Comparison of ENCODE assay signal across 9 mouse cellular contexts in the genomic region with DNA sequence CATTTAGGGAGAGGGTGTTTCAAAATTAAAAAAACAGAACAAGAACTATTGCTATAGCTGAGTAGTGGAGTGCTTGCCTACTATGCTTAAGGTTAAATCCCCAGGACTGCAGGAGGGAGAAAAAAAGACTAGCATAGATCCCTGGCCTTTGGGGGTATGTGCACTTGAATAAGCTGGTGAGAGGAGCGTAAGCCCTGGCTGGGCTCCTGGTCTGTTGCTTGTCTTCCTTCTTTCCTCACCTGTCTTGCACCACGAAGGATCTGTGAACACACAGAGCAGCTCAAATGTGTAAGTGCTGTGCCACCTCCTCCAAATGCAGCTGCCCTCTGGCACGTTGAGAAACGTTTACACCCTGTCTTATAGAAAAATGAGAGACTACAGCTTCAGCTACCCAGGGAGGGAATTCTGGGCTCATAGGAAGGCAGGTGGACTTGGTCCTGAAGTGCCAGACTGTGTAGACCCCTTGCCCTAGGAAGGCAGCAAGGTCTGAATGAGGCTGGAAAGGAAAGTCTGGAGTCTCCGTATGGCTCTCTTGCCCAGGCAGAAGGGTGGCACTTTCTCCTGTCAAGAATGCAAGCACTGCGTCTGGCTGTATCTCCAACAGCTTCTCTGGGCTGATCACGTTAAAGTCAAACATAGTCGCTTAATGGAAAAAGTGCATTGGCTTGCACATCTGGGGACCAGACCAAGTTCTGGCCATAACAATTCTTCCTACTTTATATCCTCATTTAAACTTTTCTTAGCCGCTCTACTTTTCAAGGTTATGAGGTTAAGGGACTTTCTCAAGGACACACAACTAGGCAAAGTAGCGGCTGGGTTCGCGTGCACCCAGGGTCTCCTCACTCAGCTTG. TPM values are rescaled to one million over a fixed set of nuclear protein-coding genes. Genes with fewer than 3 reads are reported as not detected.
DNase-seq lines count a peak whose midpoint lies in the region; ATAC-seq and TF ChIP-seq lines count a peak whose summit lies in the region.
"Had no signal": no experiment of that assay in that cellular context is flagged by ENCODE, and none has a peak within 500 bp of the region (broad histone marks: within the 10 kb centered on the region; RNA-seq: fewer than 3 reads in every experiment).

No protein-coding gene starts in this region.

- no peak for DNase-seq in liver, adult 2 months (ENCODE audit: extremely low read depth, low read depth, low spot score)
- DNase-seq in liver: no peak
- no peak for DNase-seq in frontal cortex, postnatal 10 days (ENCODE audit: low spot score in 2 of 2)
- DNase-seq in adrenal gland, postnatal 4 days (ENCODE audit: low spot score in 2 of 2): no peak

- peak overlapping the region; percentile 56 for H3K27ac ChIP-seq in liver, adult 2 months (replicated peaks; ENCODE audit: insufficient read depth, low read depth, low read length)
- peak overlapping the region; percentile 62 for H3K27ac ChIP-seq in bone marrow macrophage, adult 2 months (ENCODE audit: insufficient read depth, low read depth, low read length)
- H3K27ac ChIP-seq in forebrain, embryonic 13.5 days: no peak overlapping the region
- no peak overlapping the region for H3K27ac ChIP-seq in kidney, embryonic 16.5 days (ENCODE audit: low read length)
- H3K27ac ChIP-seq in neural tube, embryonic 12.5 days: no peak overlapping the region

- no peaks in the 10 kb centered on the region for H3K9me3 ChIP-seq in forebrain, embryonic 13.5 days (replicated peaks)
- no peaks in the 10 kb centered on the region for H3K9me3 ChIP-seq in kidney, embryonic 16.5 days (ENCODE audit: low read length)
- no peaks in the 10 kb centered on the region for H3K9me3 ChIP-seq in neural tube, embryonic 12.5 days

- peak overlapping the region; percentile 94 for H3K4me3 ChIP-seq in liver, adult 2 months (ENCODE audit: insufficient read depth, low read depth, low read length)
- H3K4me3 ChIP-seq in bone marrow macrophage, adult 2 months (ENCODE audit: insufficient read depth, low read length): peak overlapping the region; percentile 69
- peak overlapping the region; percentile 93 for H3K4me3 ChIP-seq in forebrain, embryonic 13.5 days
- peak overlapping the region; percentile 94 for H3K4me3 ChIP-seq in kidney, embryonic 16.5 days (ENCODE audit: low read length)
- H3K4me3 ChIP-seq in neural tube, embryonic 12.5 days: peak overlapping the region; percentile 99

- no peak for TF ChIP-seq CTCF in liver, adult 2 months (IDR thresholded peaks at IDR 0.05; ENCODE audit: low read depth, low read length)
- no peak for TF ChIP-seq CTCF in bone marrow macrophage, adult 2 months (IDR thresholded peaks at IDR 0.05; ENCODE audit: low read depth, low read length)

- ATAC-seq in forebrain, embryonic 13.5 days: peak; percentile 31
- ATAC-seq in kidney, embryonic 16.5 days (ENCODE audit: low FRiP score, low TSS enrichment): 0 out of 2 replicates have a peak, but pooled peaks have one; percentile 6
- peak; percentile 12; the same call in 1 of the 2 replicates for ATAC-seq in neural tube, embryonic 12.5 days (ENCODE audit: low FRiP score, low read depth)

- no peaks in the 10 kb centered on the region for H3K36me3 ChIP-seq in liver, adult 2 months (ENCODE audit: control insufficient read depth, insufficient read depth, low read length)
- no peaks in the 10 kb centered on the region for H3K36me3 ChIP-seq in forebrain, embryonic 13.5 days (ENCODE audit: poor library complexity, severe bottlenecking)
- H3K36me3 ChIP-seq in kidney, embryonic 16.5 days (ENCODE audit: insufficient read depth, low read length): no peaks in the 10 kb centered on the region
- no peaks in the 10 kb centered on the region for H3K36me3 ChIP-seq in neural tube, embryonic 12.5 days

- H3K27me3 ChIP-seq in liver, adult 2 months (ENCODE audit: control insufficient read depth, insufficient read depth, low read length): no peaks in the 10 kb centered on the region
- H3K27me3 ChIP-seq in forebrain, embryonic 13.5 days: no peaks in the 10 kb centered on the region
- H3K27me3 ChIP-seq in kidney, embryonic 16.5 days (ENCODE audit: insufficient read depth, low read length): no peaks in the 10 kb centered on the region
- no peaks in the 10 kb centered on the region for H3K27me3 ChIP-seq in neural tube, embryonic 12.5 days (replicated peaks)

- 11% methylated on average over 12 of the region's 12 CpGs for WGBS in liver, adult 2 months
- WGBS in forebrain, embryonic 13.5 days: 21% methylated on average over 12 of the region's 12 CpGs
- WGBS in kidney, embryonic 16.5 days: 17% methylated on average over 12 of the region's 12 CpGs
- WGBS in neural tube, embryonic 12.5 days: 19% methylated on average over 12 of the region's 12 CpGs

- H3K9ac ChIP-seq in liver, adult 2 months (ENCODE audit: low read depth, low read length): peak overlapping the region; percentile 53
- H3K9ac ChIP-seq in forebrain, embryonic 13.5 days: peak overlapping the region; percentile 96; the same call in 1 of the 2 replicates
- peak overlapping the region; percentile 56 for H3K9ac ChIP-seq in kidney, embryonic 16.5 days (replicated peaks; ENCODE audit: low read length)
- H3K9ac ChIP-seq in neural tube, embryonic 12.5 days: peak overlapping the region; percentile 98; the same call in 1 of the 2 replicates

- H3K4me2 ChIP-seq in forebrain, embryonic 13.5 days: peak overlapping the region; percentile 84
- H3K4me2 ChIP-seq in kidney, embryonic 16.5 days (replicated peaks; ENCODE audit: low read depth, low read length): peak overlapping the region; percentile 65
- H3K4me2 ChIP-seq in neural tube, embryonic 12.5 days (replicated peaks): peak overlapping the region; percentile 70

- peaks cover 26% of the 10 kb centered on the region for H3K4me1 ChIP-seq in liver, adult 2 months (ENCODE audit: control insufficient read depth, insufficient read depth, low read length)
- H3K4me1 ChIP-seq in bone marrow macrophage, adult 2 months (ENCODE audit: control insufficient read depth, insufficient read depth, low read length): peaks cover 17% of the 10 kb centered on the region
- H3K4me1 ChIP-seq in forebrain, embryonic 13.5 days: peaks cover 25% of the 10 kb centered on the region
- H3K4me1 ChIP-seq in kidney, embryonic 16.5 days (ENCODE audit: insufficient read depth, low read length): peaks cover 16% of the 10 kb centered on the region
- H3K4me1 ChIP-seq in neural tube, embryonic 12.5 days: peaks cover 6% of the 10 kb centered on the region

- peaks cover 8% of the 10 kb centered on the region for H3K79me2 ChIP-seq in liver, adult 2 months (ENCODE audit: control insufficient read depth, insufficient read depth, low read length)

- no peak for TF ChIP-seq POLR2A in liver, adult 2 months (IDR thresholded peaks at IDR 0.05; ENCODE audit: extremely low read depth, insufficient read depth, low read length)
- TF ChIP-seq POLR2A in bone marrow macrophage, adult 2 months (IDR thresholded peaks at IDR 0.05; ENCODE audit: borderline replicate concordance, low read depth, low read length): no peak

RNA-seq across cellular contexts. Expression of gene Rabep1, which starts 0.7 kb away (rescaled TPM):
- 27.9 and 29.1 TPM in 2 replicates for total RNA-seq in liver, adult 2 months (2014; rRNA removed)
- 3.3 and 3.5 TPM in 2 replicates for polyA plus RNA-seq in liver, adult 2 months (2012; rRNA removed)
- 49.2 and 51.8 TPM in 2 replicates for polyA plus RNA-seq in bone marrow macrophage, adult 2 months (2012; ENCODE audit: insufficient read depth, insufficient read length, missing spikeins)
- polyA plus RNA-seq in forebrain, embryonic 13.5 days (2015; fragmentation: Nextera tagmentation; extraction: Ambion mirVana): 66.6 and 69.6 TPM in 2 replicates
- polyA plus RNA-seq in kidney, embryonic 16.5 days (2015; fragmentation: Nextera tagmentation; extraction: Ambion mirVana): 29.5 and 31.6 TPM in 2 replicates
- 58.7 and 62.1 TPM in 2 replicates for polyA plus RNA-seq in neural tube, embryonic 12.5 days (2016; fragmentation: Nextera tagmentation; extraction: Ambion mirVana)
- total RNA-seq in adrenal gland, postnatal 4 days (2021): 10 to 100 TPM; 95.2 to 96.0 TPM

RNA-seq across cellular contexts. Expression of gene Scimp, which starts 31.5 kb away (rescaled TPM):
- 1.7 and 1.9 TPM in 2 replicates for total RNA-seq in liver, adult 2 months (2014; rRNA removed)
- 0.93 and 2.0 TPM in 2 replicates for polyA plus RNA-seq in liver, adult 2 months (2012; rRNA removed)
- 1.1 TPM in 1 of 2 replicates, not detected in the other for polyA plus RNA-seq in bone marrow macrophage, adult 2 months (2012; ENCODE audit: insufficient read depth, insufficient read length, missing spikeins)
- polyA plus RNA-seq in forebrain, embryonic 13.5 days (2015; fragmentation: Nextera tagmentation; extraction: Ambion mirVana): not detected in 2 replicates
- polyA plus RNA-seq in kidney, embryonic 16.5 days (2015; fragmentation: Nextera tagmentation; extraction: Ambion mirVana): 0.20 and 0.22 TPM in 2 replicates
- polyA plus RNA-seq in neural tube, embryonic 12.5 days (2016; fragmentation: Nextera tagmentation; extraction: Ambion mirVana): not detected in 2 replicates
- under 1 TPM; 0.48 to 0.68 TPM for total RNA-seq in adrenal gland, postnatal 4 days (2021)
- total RNA-seq: left cerebral cortex, postnatal 25 days had no signal

Comparison
In these comparisons a context has a peak if more than half of its experiments do, and no peak if none do; other contexts are left out.
1. H3K27ac ChIP-seq: peak in liver, adult 2 months (single experiment) and bone marrow macrophage, adult 2 months (single experiment); none in forebrain, embryonic 13.5 days (single experiment), kidney, embryonic 16.5 days (single experiment) and neural tube, embryonic 12.5 days (single experiment).
2. Peak in every context shown above with its lines, with median percentiles within 50 percentile points of each other: H3K4me3 ChIP-seq, H3K9ac ChIP-seq, ATAC-seq and H3K4me2 ChIP-seq.